Mouse (Mus musculus): ENCODE measurements around the gene Ikzf2.

Gene Ikzf2

GRCm38 (mm10) chr1:69687076-69687991, at the start of gene Ikzf2:
Gene Ikzf2 (minus strand): TSS chr1:69687245.
- in situ Hi-C loops (cut with MboI, MseI): no loop called here

GRCm38 (mm10) chr1:69729729-69730128, 42.7 kb upstream of the Ikzf2 start:
- in situ Hi-C loops (cut with MboI, MseI): no loop called here

GRCm38 (mm10) chr1:69729031-69729679, 42.1 kb upstream of the Ikzf2 start:
- in situ Hi-C loops (cut with MboI, MseI): no loop called here

GRCm38 (mm10) chr1:69727968-69728367, 40.9 kb upstream of the Ikzf2 start:
- in situ Hi-C loops (cut with MboI, MseI): no loop called here

GRCm38 (mm10) chr1:69717107-69717506, 30.1 kb upstream of the Ikzf2 start:
- in situ Hi-C loops (cut with MboI, MseI): no loop called here

- in situ Hi-C loops (cut with MboI, MseI): no loop called here
These were observed 21.5 kb upstream of the Ikzf2 start for GRCm38 (mm10) chr1:69708571-69708970.

- in situ Hi-C loops (cut with MboI, MseI): no loop called here
These were observed 16.6 kb upstream of the Ikzf2 start for GRCm38 (mm10) chr1:69703506-69704156.

- in situ Hi-C loops (cut with MboI, MseI): loop anchor here (5.0 kb wide), 1 partner anchor 75 kb away; no protein-coding TSS in a partner anchor
These were observed 4.9 kb upstream of the Ikzf2 start for GRCm38 (mm10) chr1:69691946-69692345.

GRCm38 (mm10) chr1:69688961-69689360, 1.9 kb upstream of the Ikzf2 start:
- in situ Hi-C loops (cut with MboI, MseI): no loop called here

- in situ Hi-C loops (cut with MboI, MseI): no loop called here
These were observed 1.1 kb upstream of the Ikzf2 start for GRCm38 (mm10) chr1:69688118-69688517.

- in situ Hi-C loops (cut with MboI, MseI): no loop called here
These were observed 337 bp downstream of the Ikzf2 start for GRCm38 (mm10) chr1:69686741-69687075.

- in situ Hi-C loops (cut with MboI, MseI): no loop called here
These were observed 1.1 kb downstream of the Ikzf2 start for GRCm38 (mm10) chr1:69685890-69686490.

GRCm38 (mm10) chr1:69685049-69685889, 1.8 kb downstream of the Ikzf2 start:
- in situ Hi-C loops (cut with MboI, MseI): no loop called here

- in situ Hi-C loops (cut with MboI, MseI): no loop called here
These were observed 2.6 kb downstream of the Ikzf2 start for GRCm38 (mm10) chr1:69684280-69685040.

GRCm38 (mm10) chr1:69683851-69684250, 3.2 kb downstream of the Ikzf2 start:
- in situ Hi-C loops (cut with MboI, MseI): no loop called here

GRCm38 (mm10) chr1:69683058-69683457, 4.0 kb downstream of the Ikzf2 start:
- in situ Hi-C loops (cut with MboI, MseI): no loop called here

GRCm38 (mm10) chr1:69682261-69682660, 4.8 kb downstream of the Ikzf2 start:
- in situ Hi-C loops (cut with MboI, MseI): no loop called here

- in situ Hi-C loops (cut with MboI, MseI): no loop called here
These were observed 6.0 kb downstream of the Ikzf2 start for GRCm38 (mm10) chr1:69681003-69681402.

- in situ Hi-C loops (cut with MboI, MseI): no loop called here
These were observed 6.5 kb downstream of the Ikzf2 start for GRCm38 (mm10) chr1:69680501-69680900.

GRCm38 (mm10) chr1:69669897-69670404, 17.1 kb downstream of the Ikzf2 start:
- in situ Hi-C loops (cut with MboI, MseI): no loop called here
